Mouse (Mus musculus): ENCODE measurements around the gene Kif6.

Gene Kif6

GRCm38 (mm10) chr17:49736364-49736763 lies 121.4 kb downstream of the Kif6 start:
- no peak for DNase-seq (ENCODE audit: low read depth in 2 of 2, low spot score in 2 of 2)

DNA sequence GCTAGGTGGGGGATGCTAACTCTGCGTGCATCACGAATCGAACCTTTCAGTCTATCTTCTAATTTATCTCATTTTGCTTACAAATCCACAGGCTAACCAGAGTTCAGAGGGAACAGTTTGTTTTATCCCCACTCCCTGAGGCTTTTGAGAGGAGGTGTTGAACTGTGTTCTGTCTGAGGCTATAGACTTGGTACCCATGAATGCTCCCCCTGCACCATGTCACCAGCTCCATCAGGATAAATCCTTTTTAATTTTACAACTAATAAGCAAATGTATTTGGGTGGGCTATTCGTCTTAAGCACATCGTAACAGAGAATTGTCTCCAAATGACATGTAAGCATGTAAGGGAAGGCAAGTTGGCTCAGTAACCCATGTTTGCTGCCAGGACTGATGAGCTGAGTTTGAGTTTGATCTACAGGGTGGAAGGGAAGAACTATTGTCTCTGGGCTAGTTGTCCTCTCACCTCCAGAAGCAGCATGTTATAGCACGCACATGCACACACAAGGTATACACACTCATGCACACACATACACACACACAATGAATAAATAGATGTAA lies 122.4 kb downstream of the Kif6 start:
- DNase-seq (ENCODE audit: low read depth in 2 of 2, low spot score in 2 of 2), result no peak

GRCm38 (mm10) chr17:49738351-49738750 lies 123.4 kb downstream of the Kif6 start:
- no peak for DNase-seq (ENCODE audit: low read depth in 2 of 2, low spot score in 2 of 2)

- no peak for DNase-seq (ENCODE audit: low read depth in 2 of 2, low spot score in 2 of 2)
Measured at GRCm38 (mm10) chr17:49739896-49740679, 125.2 kb downstream of the Kif6 start.

GRCm38 (mm10) chr17:49741172-49741571 lies 126.2 kb downstream of the Kif6 start:
- DNase-seq (ENCODE audit: low read depth in 2 of 2, low spot score in 2 of 2), result no peak

GRCm38 (mm10) chr17:49741927-49742326 lies 127.0 kb downstream of the Kif6 start:
- no peak for DNase-seq (ENCODE audit: low read depth in 2 of 2, low spot score in 2 of 2)

DNA sequence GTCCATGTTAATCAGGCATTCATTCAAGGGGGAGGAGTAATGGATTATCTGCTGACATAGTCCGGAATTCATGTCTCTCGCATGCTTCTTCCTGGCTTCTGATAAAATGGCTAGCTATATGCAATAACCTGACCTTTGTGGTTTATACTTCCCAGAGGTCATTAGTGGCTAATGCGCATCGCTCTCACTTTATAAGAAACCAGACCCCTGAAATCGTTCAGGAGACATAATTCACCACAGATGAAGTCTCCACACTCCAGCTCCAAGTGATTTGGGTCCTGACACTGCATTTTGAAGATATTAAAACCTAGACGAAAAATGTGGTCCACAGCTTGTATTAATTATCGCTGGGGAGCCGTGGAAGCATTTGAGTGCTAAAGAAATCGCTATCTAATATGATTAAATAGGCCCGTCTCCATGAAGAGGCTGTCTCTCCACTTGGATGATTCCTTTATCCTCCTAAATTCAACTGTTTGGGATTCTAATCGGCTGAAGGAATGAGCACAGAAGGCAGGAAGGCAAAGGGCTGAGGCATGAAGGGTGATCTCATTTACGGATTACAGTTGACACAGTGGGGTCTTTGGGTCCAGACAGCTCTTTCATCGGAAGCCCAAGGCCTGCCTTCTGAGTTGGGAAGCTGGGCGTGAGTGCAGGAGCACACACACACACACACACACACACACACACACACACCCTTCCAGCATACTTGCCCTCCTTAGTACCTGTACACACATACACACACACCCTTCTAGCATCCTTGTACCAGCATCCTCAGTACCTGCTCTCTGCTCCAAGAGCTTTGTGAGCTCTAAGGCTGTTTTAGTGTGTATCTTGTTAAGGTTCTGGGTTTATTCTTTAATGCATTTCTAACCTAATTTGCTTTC lies 128.9 kb downstream of the Kif6 start:
- no peak for DNase-seq (ENCODE audit: low read depth in 2 of 2, low spot score in 2 of 2)

GRCm38 (mm10) chr17:49750889-49751324 lies 136.0 kb downstream of the Kif6 start:
- DNase-seq (ENCODE audit: low read depth in 2 of 2, low spot score in 2 of 2), result no peak

- no peak for DNase-seq (ENCODE audit: low read depth in 2 of 2, low spot score in 2 of 2)
Measured at GRCm38 (mm10) chr17:49753874-49754273, 138.9 kb downstream of the Kif6 start.

- no peak for DNase-seq (ENCODE audit: low read depth in 2 of 2, low spot score in 2 of 2)
Measured at GRCm38 (mm10) chr17:49756862-49757261, 141.9 kb downstream of the Kif6 start.

- DNase-seq (ENCODE audit: low read depth in 2 of 2, low spot score in 2 of 2), result no peak
Measured at GRCm38 (mm10) chr17:49759047-49759446, 144.1 kb downstream of the Kif6 start.

DNA sequence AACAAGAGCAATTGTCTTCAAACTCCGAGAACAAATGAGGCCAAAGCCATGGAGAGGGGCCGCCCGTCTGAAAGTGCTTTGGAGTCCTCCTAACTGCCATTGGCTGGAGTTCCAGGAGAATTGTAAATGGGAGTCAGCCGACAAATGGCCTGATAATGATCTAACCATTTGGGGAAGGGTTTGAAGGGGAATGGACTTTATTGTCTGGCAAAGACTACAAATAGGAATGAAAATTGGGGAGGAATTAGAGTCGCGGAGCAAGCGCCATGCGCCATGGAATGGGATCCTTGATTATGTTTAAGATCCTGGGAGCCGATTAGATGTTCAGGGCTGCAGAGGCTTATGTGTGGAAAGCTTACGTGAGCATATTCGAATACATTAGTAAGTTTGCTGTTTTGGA lies 146.3 kb downstream of the Kif6 start:
- DNase-seq (ENCODE audit: low read depth in 2 of 2, low spot score in 2 of 2), result no peak

DNA sequence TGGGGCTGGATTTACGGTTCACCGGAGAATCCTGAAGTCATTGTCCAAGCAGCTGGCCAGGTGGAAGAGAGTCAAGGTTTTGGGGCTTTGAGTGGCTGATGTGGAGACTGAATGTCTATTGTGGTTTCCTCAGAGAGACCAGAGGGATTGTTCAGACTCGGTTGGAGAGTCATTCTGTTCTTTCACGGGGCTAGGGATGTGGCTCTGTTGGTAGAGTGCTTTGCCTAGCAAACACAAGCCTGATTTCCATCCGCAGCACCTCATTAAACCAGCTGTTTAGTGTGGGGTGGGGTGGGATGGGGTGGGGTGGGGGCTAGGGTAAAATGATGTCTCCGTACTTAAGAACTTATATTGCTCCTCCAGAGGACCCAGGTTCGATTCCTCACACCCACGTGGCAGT lies 146.9 kb downstream of the Kif6 start:
- no peak for DNase-seq (ENCODE audit: low read depth in 2 of 2, low spot score in 2 of 2)

GRCm38 (mm10) chr17:49764963-49765362 lies 150.0 kb downstream of the Kif6 start:
- DNase-seq (ENCODE audit: low read depth in 2 of 2, low spot score in 2 of 2), result no peak

DNA sequence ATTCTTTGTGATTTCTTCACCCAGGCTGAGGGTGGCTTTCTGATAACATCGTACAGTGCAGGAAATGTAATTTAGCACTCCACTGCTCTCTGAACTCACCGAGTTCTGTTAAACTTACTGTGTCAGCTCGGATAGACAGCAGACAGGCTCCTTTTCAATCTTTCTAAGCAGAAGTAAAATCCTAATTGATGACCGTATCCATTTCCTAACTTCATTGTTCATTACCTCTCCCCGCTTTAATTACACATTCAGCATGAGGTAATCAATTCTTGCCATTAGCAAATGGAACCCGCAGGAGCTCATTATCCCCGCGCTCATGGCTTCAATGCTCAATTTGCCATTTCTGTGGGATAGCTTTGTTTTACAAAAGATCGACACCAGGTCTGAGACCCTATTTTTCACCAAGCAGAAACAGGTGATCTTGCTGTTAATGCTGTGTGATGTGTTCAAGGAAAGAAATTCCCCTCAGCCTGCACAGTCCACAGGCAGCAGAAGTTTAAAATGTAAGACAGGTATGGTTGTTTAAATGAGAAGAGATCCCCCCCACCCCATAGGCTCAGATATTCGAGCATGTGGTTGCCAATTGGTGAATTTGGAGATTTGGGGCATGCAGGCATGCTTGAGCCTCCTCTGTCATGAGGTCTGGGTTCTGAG lies 152.9 kb downstream of the Kif6 start:
- DNase-seq (ENCODE audit: low read depth in 2 of 2, low spot score in 2 of 2), result no peak

DNA sequence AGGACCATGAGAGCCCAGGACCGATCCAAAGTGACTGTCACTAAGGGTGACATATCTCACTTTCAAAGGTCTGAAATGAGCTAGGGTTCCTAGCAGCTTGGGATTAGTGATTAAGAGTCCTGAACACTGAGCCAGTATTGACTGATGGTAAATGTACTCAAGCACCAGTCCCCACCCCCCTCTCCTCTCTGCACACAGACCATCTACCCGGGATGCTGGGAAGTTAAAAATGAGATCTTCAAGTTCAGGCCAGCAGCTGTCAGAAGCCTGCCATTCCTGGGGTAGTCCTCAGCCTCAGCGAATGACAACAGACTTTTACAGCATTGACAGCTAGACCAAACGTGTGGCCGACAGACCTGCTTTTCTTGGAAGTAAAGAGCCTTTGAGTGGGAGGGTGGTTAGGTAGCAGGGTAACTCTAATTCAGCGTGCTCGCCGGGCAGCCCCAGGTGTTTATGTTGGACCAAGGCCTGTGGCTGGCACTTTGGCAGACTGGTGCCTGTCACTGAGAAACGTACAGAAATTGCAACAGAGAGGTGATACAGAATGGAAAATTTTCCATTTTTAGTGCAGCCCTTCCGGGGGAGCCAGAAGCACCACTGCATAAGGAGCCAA lies 156.9 kb downstream of the Kif6 start:
- DNase-seq (ENCODE audit: low read depth in 2 of 2, low spot score in 2 of 2), result no peak

DNA sequence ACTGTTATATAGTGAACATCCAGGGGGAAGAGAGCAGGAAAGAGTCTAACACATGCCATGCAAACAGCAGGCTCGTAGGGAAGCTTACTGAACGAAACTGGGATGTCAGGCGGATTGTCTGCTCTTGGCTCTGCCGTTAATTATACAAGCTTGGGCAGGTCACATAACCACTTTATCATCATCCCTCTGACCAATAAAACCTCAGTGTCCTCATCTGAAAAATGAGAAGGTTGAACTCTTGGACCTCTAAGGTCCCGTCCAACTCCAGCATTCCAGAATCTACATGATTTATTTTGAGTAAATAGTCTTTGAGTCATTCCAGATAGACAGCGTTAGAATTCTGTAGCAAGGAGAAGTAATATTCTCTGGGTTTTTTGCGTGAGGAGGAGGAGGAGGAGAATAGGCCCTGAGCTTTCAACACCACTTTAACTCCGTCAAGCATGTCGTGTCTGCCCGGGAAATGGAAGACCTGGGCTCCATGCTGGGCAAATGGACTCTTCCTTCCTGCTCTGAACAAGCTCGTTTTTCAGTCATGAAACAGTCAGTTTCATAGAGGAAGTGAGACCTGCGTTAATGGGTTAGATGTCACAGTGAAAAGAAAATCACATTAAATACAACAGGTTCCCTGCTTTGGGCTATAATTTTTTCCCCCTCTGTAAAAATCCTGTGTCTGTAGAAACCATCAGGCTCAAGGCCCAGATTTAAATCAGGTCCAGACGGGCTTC lies 162.3 kb downstream of the Kif6 start:
- no peak for DNase-seq (ENCODE audit: low read depth in 2 of 2, low spot score in 2 of 2)

- DNase-seq (ENCODE audit: low read depth in 2 of 2, low spot score in 2 of 2), result no peak
Measured at GRCm38 (mm10) chr17:49779066-49779465, 164.1 kb downstream of the Kif6 start.

DNA sequence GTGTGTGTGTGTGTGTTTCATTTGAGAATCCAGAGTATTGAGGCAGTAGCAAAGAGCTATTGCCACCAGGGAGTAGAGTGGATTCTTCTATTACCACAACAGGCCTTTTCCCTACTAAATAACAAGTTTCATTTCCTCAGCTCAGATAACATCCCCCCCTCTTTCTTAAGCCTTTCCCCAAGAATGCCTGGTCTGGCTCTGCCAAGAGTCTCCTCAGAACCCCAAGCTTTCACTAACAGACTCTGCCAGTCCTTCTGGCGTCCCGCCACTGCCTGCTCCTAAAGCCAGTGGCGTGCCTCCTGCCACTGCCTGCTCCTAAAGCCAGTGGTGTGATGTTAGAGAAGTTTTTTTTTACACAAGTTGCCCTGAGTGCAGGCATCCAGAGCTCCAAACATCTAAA lies 164.6 kb downstream of the Kif6 start:
- no peak for DNase-seq (ENCODE audit: low read depth in 2 of 2, low spot score in 2 of 2)

GRCm38 (mm10) chr17:49785851-49786250 lies 170.9 kb downstream of the Kif6 start:
- DNase-seq (ENCODE audit: low read depth in 2 of 2, low spot score in 2 of 2), result no peak
